Mouse (Mus musculus) intestine, embryonic 14.5 days (tissue): ENCODE results near the gene Mob4. TPM values are rescaled to one million over a fixed set of nuclear protein-coding genes. Genes with fewer than 3 reads are reported as not detected.

Source experiments
- ATAC-seq: fragments of 200-750 bp; cut with Nextera tagmentation; replicated peaks from 2 replicates; pipeline ENCODE4 v1.8.0; 2017; ENCODE audit warnings: low read depth, moderate number of reproducible peaks, moderate TSS enrichment, moderate library complexity; ENCODE audit not compliant: low FRiP score, low TSS enrichment
- DNase-seq: peaks from one replicate; pipeline ENCODE4 v3.0.0-alpha.2; 2018; ENCODE audit warnings: low spot score
- H3K27ac ChIP-seq: fragments of 300-500 bp; sonication (generic); 2 replicates; pipeline ENCODE4 v1.5.1; 2014; ENCODE audit warnings: low read depth, mild to moderate bottlenecking, control low read depth
- H3K27me3 ChIP-seq: fragments of 300-500 bp; sonication (generic); replicated peaks from 2 replicates; pipeline ENCODE4 v1.6.1; 2014; ENCODE audit warnings: low read length, control low read depth; ENCODE audit not compliant: control insufficient read depth, insufficient read depth
- H3K36me3 ChIP-seq: fragments of 300-500 bp; sonication (generic); 2 replicates; pipeline ENCODE4 v1.6.1; 2014; ENCODE audit warnings: low read length, control low read depth; ENCODE audit not compliant: control insufficient read depth, insufficient read depth
- H3K4me1 ChIP-seq: fragments of 300-500 bp; sonication (generic); replicated peaks from 2 replicates; pipeline ENCODE4 v1.6.1; 2014; ENCODE audit warnings: low read length, control low read depth, mixed read lengths; ENCODE audit not compliant: control insufficient read depth, insufficient read depth
- H3K4me2 ChIP-seq: fragments of 300-500 bp; sonication (generic); 2 replicates; pipeline ENCODE4 v1.6.1; 2014; ENCODE audit warnings: low read length
- H3K4me3 ChIP-seq: fragments of 300-500 bp; sonication (generic); 2 replicates; pipeline ENCODE4 v1.5.1; 2014; ENCODE audit warnings: low read depth, low read length, control low read depth, mixed read lengths
- H3K9ac ChIP-seq: fragments of 300-500 bp; sonication (generic); 2 replicates; pipeline ENCODE4 v1.6.1; 2014; ENCODE audit warnings: mild to moderate bottlenecking, low read length
- H3K9me3 ChIP-seq: fragments of 300-500 bp; sonication (generic); 2 replicates; pipeline ENCODE4 v1.6.1; 2016; ENCODE audit warnings: low read length, control low read depth; ENCODE audit not compliant: control insufficient read depth
- WGBS: fragments of 180-500 bp; shearing (Covaris S2); extraction: QIAGEN DNeasy Blood & Tissue Kit; methylation state at CpG from one replicate; pipeline ENCODE4 v1.1.7; 2014; 5-methylcytosine and 5-hydroxymethylcytosine counted together
- polyA plus RNA-seq: library from polyadenylated mRNA; unstranded; fragments of >200 nt; fragmentation: Nextera tagmentation; extraction: Ambion mirVana; gene quantifications from 2 replicates; pipeline ENCODE4 v1.2.1, GENCODE M21; 2014

Gene Mob4
- polyA plus RNA-seq, result 145 and 146 TPM in 2 replicates

GRCm38 (mm10) chr1:55130943-55131401 is at the start of gene Mob4:
Mob4 (plus strand) TSS chr1:55131231.
- Histone ChIP-seq H3K36me3 (peaks cover 3% of the 10 kb centered on the region; the same call in 1 of the 2 replicates), H3K9ac (peak within 1 kb of the TSS; percentile 78), H3K4me3 (peak within 1 kb of the TSS; percentile 85), H3K27me3 (no peaks in the 10 kb centered on the region), H3K9me3 (no peaks in the 10 kb centered on the region), H3K4me2 (peak within 1 kb of the TSS; percentile 85), H3K27ac (peak within 1 kb of the TSS; percentile 89), H3K4me1 (peaks cover 16% of the 10 kb centered on the region; the same call in 1 of the 2 replicates)
- DNase-seq (peak; percentile 97), ATAC-seq (peak; percentile 95)
- WGBS, result under 1% methylated on average over 40 of the region's 42 CpGs

GRCm38 (mm10) chr1:55082106-55082505 is 48.9 kb upstream of the Mob4 start:
- WGBS, result 79% methylated on average over 1 of the region's 1 CpGs
- Histone ChIP-seq H3K4me2 (no peak overlapping the region), H3K27ac (no peak overlapping the region), H3K9ac (no peak overlapping the region), H3K4me1 (peaks cover 9% of the 10 kb centered on the region; the same call in 1 of the 2 replicates), H3K36me3 (peaks cover 82% of the 10 kb centered on the region), H3K9me3 (peaks cover 3% of the 10 kb centered on the region; the same call in 1 of the 2 replicates), H3K4me3 (no peak overlapping the region), H3K27me3 (no peaks in the 10 kb centered on the region)
- no peak for ATAC-seq
- no peak for DNase-seq

GRCm38 (mm10) chr1:55085781-55086366 is 45.2 kb upstream of the Mob4 start:
- H3K9ac ChIP-seq, result peak overlapping the region; percentile 94; the same call in 1 of the 2 replicates
- peak overlapping the region; percentile 96 for H3K4me3 ChIP-seq
- DNase-seq (no peak), ATAC-seq (no peak)
- H3K9me3 ChIP-seq, result peaks cover 3% of the 10 kb centered on the region; the same call in 1 of the 2 replicates
- no peak overlapping the region for H3K27ac ChIP-seq
- peaks cover 59% of the 10 kb centered on the region for H3K36me3 ChIP-seq
- peak overlapping the region; percentile 88 for H3K4me2 ChIP-seq
- WGBS, result 60% methylated on average over 7 of the region's 7 CpGs
- peaks cover 15% of the 10 kb centered on the region for H3K4me1 ChIP-seq
- H3K27me3 ChIP-seq, result no peaks in the 10 kb centered on the region

GRCm38 (mm10) chr1:55086868-55087400 is 44.1 kb upstream of the Mob4 start:
- peak overlapping the region; percentile 88 for H3K4me2 ChIP-seq
- ATAC-seq (no peak), DNase-seq (peak; percentile 70)
- H3K36me3 ChIP-seq, result peaks cover 59% of the 10 kb centered on the region
- H3K9me3 ChIP-seq, result peaks cover 3% of the 10 kb centered on the region; the same call in 1 of the 2 replicates
- H3K27me3 ChIP-seq, result no peaks in the 10 kb centered on the region
- H3K4me3 ChIP-seq, result peak overlapping the region; percentile 96
- whole genome bisulfite sequencing, result under 1% methylated on average over 13 of the region's 13 CpGs
- H3K9ac ChIP-seq, result peak overlapping the region; percentile 94
- peak overlapping the region; percentile 95 for H3K27ac ChIP-seq
- peaks cover 15% of the 10 kb centered on the region for H3K4me1 ChIP-seq

- Histone ChIP-seq H3K4me1 (peaks cover 15% of the 10 kb centered on the region), H3K36me3 (peaks cover 59% of the 10 kb centered on the region), H3K27ac (peak overlapping the region; percentile 95), H3K27me3 (no peaks in the 10 kb centered on the region), H3K4me2 (peak overlapping the region; percentile 88), H3K9me3 (peaks cover 3% of the 10 kb centered on the region; the same call in 1 of the 2 replicates), H3K4me3 (peak overlapping the region; percentile 96), H3K9ac (peak overlapping the region; percentile 94)
- WGBS, result 0% methylated on average over 46 of the region's 57 CpGs
- DNase-seq, result no peak
- peak; percentile 48 for ATAC-seq
These were observed 43.6 kb upstream of the Mob4 start for GRCm38 (mm10) chr1:55087401-55087904.

GRCm38 (mm10) chr1:55087932-55088610 is 43.0 kb upstream of the Mob4 start, which contains the start of the genes Hspe1 and Hspd1:
Hspe1 (plus strand) TSS chr1:55088132.
Hspd1 (minus strand) TSS chr1:55088243.
- Histone ChIP-seq H3K27ac (peak within 1 kb of the TSS; percentile 95), H3K4me2 (peak within 1 kb of the TSS; percentile 88), H3K36me3 (peaks cover 55% of the 10 kb centered on the region), H3K4me1 (peaks cover 15% of the 10 kb centered on the region), H3K4me3 (peak within 1 kb of the TSS; percentile 96), H3K27me3 (no peaks in the 10 kb centered on the region), H3K9me3 (no peaks in the 10 kb centered on the region), H3K9ac (peak within 1 kb of the TSS; percentile 94)
- WGBS, result under 1% methylated on average over 66 of the region's 76 CpGs
- DNase-seq, result peak; percentile 100
- peak; percentile 97 for ATAC-seq

- WGBS, result 8% methylated on average over 16 of the region's 16 CpGs
- Histone ChIP-seq H3K27me3 (no peaks in the 10 kb centered on the region), H3K9ac (peak overlapping the region; percentile 94), H3K4me2 (peak overlapping the region; percentile 88), H3K4me3 (peak overlapping the region; percentile 96), H3K4me1 (peaks cover 15% of the 10 kb centered on the region), H3K9me3 (no peaks in the 10 kb centered on the region), H3K36me3 (peaks cover 47% of the 10 kb centered on the region), H3K27ac (peak overlapping the region; percentile 95)
- ATAC-seq (no peak), DNase-seq (peak; percentile 56)
These were observed 42.2 kb upstream of the Mob4 start for GRCm38 (mm10) chr1:55088611-55089497.
